Mouse (Mus musculus): ENCODE measurements around the gene Ppp1r1b.

Ppp1r1b gene

DNA sequence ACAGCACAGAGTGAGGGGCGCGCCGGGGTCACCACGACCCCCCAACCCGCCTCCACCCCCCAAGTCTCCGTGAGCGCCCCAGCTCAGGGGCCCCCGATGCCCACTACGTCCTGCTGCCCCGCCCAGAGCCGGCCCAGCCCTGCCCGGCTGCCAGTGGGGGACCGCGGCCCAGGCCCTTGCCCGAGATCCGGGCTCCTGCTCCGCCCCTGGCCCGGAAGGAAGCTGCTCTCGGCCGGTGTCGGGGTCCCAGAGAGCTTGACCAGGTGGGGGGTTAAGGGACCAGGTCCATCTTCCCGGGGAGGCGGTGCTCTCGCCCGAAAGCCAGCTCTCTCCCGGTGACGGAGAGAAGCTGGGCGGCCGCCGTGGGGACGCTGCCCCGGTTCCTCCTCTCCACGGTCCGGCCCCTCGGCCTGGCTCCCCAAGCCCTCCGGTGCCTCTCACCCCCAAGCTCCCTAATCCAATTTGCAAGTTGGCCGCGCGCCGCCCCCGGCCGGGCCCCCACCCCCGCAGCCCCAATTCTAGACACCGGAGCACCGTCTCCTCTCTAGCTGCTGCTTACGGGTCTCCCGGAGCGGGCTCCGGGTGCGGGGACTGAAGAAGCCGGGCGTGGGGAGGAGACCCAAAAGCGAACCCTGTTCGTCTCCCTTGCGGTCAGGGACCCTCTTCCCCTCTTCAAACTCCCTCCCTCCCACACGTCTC lies 19.7 kb upstream of the Ppp1r1b start:
- in situ Hi-C loops (cut with MboI) = no loop called here

DNA sequence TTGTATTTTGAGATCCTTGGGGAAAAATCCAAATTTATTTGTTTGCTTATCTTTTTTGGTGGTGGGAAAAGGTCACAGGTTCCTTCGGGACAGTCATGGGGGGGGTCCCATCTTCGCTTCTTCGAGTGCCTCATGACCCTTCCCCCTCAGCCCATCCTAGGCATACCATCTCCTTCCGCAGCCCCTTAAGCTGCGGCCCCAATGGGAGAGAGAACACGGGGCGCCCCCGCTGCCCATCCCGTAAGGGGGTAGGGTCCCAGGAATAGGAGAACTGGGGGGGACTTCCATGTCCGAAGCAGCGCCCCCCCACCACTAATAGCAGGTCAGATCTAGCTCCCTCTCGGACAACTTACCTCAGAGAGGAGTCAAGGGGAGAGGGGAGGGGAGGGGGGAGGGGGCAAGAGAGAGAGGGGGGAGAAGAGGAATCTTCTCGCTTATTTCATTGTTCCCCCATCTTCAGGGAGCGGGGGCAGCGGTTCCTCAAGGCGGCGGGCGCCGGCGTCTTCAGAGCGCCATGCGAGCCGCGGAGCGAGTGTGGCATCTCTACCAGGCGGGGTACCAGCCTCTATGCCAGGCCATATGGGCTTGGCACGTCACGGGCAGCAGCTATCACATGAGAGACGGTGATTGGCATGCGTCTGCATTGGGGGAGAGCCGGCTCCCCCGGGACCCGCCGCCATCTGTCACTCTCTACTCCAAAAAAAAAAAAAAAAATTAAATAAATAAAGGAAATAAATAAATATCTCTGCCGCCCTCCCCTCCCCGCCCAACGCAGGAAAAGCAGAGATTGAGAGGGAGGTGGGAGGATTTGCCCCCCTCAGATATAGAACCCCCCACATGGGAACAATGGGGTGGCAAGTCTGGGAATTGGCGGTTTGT lies 18.9 kb upstream of the Ppp1r1b start, which contains the start of gene Neurod2:
TSS of gene Neurod2 (minus strand) at position 568 of the 879 bp plus-strand sequence.
- in situ Hi-C loops (cut with MboI) = no loop called here

DNA sequence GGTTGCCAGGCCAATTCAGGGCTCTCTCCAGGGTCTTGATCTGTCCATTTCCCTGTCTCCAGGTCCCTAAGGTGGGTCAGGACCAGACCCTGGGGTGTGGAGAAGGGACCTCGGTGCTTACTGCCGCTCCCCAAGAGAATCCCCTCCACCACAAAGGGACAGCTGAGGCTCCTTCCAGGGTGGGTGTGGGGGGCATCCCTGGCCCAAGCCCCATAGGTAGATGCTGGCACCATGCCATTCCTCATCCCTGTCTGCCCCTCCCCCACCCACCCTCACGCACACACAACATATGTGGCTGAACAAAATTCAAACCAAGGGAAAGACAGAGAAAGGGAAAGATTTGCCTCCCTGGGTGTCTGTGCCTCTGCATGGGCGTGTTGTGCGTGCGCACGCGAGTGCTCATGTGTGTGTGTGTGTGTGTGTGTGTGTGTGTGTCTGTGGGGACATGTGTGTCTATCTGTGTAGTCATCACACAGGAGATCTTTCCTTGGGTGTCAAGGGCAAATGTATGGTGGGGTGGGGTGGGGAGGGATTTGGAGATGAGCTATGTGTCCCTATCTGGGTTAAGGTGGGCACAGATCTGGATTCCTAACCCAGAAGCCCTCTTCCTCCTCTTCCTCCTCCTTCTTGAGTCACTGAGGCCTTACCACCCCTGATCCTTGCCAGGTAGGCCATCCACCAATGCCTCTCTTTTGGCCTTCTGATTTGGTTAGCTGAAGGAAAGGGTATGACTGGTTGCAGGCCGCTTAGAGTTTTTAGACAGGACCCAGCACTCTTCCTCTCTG lies 18.1 kb upstream of the Ppp1r1b start:
- in situ Hi-C loops (cut with MboI) = no loop called here

DNA sequence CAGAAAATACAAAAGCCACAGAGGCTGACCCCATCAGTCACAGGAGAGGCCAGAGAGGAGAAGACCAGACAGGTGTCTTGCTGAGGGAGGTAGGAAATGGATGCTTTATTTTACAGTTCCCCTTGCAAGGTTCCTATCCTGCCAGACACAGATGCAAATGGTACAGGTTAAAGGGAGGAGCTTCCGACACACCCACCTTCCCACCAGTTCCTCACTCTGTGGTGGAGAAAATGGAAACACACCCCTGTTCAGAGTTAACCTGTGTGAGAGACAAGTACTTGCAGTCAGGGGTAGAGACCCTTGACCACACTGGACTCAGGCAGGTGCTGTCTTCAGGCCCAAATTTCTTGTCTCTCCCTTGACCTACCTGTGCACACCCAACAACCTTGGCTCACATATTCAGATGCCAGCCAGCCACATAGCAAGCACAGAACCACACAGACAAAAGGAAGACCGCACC lies 17.4 kb upstream of the Ppp1r1b start:
- in situ Hi-C loops (cut with MboI) = no loop called here

DNA sequence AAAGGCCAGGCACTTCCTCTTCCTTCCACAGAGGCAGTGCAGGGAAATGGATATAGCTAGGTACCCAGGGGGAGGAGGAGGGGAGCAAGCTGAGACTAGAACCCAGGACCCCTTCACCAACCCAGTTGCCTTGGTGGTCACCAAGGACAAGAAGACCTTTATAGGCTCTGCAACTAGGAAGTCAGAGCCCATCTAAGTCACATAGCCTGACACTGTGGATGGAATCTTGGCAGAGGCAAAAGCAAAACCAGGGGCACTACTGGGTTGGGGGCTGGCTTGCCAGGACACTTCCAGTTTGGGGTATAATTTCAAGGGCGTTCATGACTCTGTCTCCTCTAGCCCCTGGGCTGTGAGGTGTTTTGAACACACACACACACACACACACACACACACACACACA lies 16.8 kb upstream of the Ppp1r1b start:
- in situ Hi-C loops (cut with MboI) = no loop called here

DNA sequence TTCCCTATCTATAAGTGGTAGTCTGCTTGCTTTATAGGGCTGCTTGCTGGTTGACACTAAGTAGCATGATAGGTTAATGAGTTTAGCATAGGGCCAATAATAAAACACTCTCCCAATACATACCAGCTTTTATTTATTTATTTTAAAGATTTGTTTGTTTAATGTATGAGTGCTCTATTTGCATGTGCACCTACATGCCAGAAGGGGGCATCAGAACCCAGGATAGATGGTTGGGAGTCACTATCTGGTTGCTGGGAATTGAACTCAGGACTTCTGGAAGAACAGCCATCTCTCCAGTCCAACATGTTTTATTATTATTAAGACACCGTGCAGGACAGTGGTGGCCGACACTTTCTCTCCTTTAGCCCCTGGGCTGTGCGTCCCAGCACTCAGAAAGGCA lies 16.0 kb upstream of the Ppp1r1b start:
- in situ Hi-C loops (cut with MboI) = no loop called here

DNA sequence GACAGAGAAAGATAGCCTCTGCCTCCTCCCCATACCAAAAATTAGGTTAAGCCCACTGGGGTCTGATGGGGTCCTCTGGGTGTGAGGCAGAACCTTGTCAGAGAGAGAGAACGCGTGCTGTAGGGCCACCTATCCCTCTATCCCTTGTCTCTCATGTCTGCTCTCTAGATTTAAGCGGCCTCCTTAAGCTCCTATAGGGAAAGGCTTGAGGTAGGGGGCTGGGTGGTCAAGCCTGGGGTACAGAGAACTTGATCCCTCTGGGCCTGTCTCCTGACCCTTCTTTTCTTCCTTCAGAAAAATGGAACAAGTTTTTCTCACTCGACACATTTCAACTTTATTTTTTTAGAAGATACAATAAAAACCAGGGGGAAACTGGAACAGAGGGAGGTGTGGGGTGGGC lies 15.4 kb upstream of the Ppp1r1b start:
- in situ Hi-C loops (cut with MboI) = no loop called here

DNA sequence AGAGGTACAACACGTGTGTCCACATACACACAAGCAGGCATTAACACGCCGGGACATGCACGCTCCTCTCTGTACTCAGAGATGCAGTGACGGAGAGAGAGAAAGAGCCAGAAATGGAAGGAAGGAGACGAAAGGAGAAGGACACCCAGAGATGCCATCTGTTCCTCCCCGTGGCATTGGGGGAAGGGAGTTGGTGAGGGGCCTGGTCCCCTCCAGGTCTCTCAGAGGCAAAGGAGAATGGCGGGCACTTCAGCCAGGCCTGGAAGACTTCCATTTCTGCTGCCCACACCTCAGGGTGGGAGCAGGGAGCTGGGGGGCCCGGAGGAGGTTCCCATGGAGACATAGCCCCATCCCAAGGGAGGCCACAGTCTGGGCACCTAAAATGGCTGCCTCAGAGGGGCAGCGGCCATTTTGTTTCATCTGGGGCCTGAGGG lies 14.9 kb upstream of the Ppp1r1b start:
- in situ Hi-C loops (cut with MboI) = no loop called here

DNA sequence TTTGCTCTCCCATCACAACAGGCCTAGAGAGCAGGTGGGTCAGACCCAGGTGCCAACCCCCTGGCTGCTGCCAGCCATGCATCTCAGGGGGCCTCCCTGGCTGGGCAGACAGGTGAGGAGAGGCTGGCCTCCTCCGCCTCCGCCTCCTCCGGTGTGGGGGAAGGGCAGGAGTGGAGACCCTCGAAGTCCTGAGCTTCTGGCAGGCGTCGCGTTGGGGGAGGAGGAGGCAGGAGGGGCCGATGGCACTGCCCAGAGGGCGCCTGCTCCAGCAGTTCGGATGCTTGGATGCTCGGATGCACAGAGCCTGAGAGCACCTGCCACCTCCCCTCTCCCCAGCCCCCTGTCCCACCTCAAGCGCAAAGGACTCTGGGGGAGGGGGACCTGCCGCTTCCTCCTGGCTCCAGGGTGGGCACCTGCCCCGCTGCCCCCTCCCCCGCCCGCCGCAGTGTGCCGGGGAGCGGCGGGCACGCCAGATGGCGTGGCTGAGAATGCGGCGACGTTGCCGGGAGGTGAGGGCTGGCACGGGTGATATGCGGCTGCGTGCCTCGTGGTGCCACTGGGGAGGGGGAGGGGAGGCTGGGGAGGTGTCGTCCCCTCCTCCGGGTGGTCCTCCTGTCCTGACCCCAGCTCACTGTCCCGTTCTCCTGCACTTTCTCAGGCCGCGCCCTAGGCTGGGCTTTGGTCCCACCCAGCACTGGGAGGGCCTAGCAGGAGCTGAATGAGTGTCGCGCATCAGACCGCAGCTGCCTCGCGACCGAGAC lies 14.0 kb upstream of the Ppp1r1b start:
- in situ Hi-C loops (cut with MboI) = no loop called here

DNA sequence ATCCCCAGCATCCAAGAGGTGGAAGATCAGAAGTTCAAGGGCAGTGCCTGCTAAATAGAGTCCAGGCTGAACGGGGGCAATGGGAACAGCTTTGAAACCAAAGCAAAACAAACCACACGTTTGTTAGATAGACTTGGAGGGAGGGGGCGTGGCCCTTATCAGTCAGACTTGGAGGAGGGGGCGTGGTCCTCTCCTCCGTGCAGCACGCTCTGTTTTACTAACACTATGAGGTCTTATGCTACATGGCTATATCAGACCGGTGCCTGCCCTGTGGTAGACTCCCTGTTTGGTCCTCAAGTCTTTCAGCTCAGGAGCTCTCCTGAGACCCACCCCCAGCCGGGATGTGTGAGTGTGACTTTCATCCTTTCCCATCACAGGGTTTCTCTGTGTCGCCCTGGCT lies 13.0 kb upstream of the Ppp1r1b start:
- in situ Hi-C loops (cut with MboI) = no loop called here

DNA sequence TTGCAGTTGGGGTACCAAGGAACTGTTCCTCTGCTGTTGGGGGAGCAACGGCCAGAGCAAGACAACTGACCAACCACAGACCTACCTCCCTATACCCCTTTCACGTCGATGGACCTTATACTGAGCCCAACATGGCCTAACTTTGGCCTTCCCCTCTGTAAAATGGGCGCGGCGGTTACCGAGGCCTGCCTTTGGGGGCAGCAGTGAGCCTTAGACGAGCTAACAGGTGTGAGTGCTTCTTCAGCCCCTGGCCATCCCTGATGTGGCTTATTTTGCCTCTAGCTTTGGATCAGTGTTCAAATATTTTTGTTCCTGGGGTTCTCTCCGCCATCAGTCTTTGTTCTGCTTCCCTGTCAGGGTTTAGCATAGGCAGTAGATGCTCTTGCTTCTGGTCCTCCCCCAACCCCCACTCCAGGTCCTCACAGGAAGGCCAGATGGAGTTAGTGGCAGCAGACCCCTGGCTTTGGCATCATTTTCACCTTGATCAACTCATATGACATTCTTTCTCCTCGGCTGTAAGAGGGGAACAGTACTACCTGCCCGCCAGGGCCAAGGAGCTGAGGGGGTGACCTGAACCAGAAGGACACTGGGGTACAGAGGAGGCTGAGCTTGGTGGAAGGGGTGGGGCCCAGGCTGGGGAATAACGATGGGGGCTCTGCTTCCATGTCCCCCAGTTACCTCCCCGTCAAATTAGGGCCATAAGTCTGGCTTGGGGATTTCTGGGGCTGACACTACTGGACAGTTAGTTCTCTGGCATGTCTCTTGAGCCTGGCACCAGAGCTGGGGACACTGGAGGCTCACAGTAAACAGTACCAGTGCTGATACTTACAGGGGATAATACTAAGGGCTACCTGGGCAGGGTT lies 11.7 kb upstream of the Ppp1r1b start:
- in situ Hi-C loops (cut with MboI) = no loop called here

DNA sequence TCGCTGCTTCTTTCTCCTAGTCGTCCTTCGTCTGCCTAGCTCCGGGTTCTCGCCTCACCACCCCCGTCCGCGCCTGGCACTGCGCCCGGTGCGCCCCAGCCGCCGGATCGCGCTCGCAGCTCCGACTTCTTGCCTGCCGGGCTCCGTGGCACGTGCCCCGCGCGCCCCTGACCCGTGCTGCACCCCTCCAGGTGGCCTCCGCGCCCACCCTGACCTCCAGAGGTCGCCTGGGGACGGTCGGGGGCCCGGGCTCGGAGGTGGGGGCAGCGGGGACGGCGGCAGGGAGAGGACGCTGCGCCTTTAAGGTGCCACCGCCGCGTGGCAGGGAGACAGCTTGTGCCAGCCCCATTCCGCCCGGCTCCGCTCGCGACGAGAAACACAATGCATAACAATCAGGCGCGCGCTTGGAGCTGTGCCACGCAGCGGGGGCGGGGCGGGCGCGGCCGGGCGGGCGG lies 9.7 kb upstream of the Ppp1r1b start:
- in situ Hi-C loops (cut with MboI) = no loop called here

DNA sequence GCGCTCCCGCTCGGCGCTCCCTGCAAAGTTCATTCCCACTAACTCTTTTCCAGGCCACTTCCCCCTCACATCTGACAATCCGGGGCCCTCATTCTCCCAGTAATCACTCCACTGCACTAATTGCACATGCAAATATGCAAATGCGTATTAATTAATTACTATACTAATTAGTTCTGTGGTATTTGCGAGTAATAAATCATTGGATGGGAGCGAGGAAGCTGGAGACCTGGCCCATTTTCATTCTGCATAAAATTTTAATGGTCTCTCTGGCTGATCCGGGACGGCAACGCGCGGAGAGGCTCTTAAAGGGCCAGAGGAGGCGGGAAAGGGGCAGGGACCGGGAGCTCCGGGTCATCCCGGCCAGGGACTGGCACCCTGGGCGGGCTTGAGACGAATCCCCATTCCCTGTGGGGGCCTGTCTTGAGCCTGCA lies 9.1 kb upstream of the Ppp1r1b start:
- in situ Hi-C loops (cut with MboI) = no loop called here

DNA sequence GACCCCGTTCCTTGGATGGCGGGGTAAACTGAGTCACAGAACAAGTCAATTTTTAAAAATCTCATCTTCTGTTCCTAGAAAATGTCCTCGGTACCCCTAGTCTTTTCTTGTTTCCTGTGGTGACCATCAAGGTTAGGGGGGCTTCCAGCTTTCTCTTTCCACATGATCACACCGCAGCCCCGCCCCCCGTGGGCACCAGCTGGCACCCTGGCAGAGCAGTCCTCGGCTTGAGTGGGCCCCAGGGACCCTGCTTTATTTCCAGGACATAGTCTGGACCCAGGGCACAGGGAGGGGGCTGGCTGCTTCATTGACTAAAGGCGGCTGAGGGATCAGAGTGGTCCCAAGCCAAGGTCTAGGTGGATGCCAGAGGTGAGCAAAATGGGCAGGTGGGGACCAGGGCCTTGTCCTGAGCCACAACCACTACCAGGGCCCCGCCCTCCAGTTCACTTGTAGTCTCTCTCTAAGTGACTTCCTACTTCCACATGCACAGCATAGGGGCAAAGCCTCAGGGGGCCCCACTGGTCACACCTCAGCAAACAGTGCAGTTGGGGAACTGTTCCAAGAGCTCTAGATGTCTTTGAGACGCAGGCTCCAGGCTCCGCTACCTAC lies 8.4 kb upstream of the Ppp1r1b start:
- in situ Hi-C loops (cut with MboI) = no loop called here

DNA sequence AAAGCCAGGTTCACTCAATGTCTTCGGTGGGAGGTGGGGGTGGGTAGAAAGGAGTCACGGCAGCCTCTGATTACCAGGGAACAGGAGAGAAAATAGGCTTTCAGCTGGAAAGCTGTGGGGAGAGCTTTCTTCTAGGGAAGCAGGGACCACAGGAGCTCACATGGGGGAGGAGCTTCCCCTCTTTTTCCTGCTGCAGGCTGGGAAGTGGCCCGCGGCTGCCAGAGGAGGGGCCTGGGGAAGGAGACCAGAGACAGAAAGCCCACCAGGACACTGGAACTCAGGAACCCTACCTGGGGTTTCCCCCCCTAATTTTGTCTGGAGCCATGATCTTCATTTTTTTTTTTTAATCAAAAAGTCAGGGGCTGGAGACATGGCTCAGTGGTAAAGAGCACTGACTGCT lies 7.6 kb upstream of the Ppp1r1b start:
- in situ Hi-C loops (cut with MboI) = no loop called here

DNA sequence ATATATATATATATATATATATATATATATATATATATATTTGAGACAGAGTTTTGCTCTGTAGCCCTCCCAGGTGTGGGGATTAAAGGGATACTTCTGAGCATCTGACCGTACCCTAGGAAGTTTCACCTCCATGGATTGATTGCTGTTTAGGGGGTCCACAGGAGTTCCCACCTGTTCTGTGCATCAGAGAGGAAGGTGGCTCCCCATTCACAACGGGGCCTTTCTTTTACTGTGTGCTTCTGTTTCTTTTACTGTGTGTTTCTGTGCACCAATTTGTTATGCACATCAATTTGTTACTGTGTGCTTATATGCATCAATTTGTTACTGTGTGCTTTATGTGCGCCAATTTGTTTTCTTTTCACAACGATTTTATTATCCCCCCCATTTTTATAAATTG lies 7.0 kb upstream of the Ppp1r1b start:
- in situ Hi-C loops (cut with MboI) = no loop called here

DNA sequence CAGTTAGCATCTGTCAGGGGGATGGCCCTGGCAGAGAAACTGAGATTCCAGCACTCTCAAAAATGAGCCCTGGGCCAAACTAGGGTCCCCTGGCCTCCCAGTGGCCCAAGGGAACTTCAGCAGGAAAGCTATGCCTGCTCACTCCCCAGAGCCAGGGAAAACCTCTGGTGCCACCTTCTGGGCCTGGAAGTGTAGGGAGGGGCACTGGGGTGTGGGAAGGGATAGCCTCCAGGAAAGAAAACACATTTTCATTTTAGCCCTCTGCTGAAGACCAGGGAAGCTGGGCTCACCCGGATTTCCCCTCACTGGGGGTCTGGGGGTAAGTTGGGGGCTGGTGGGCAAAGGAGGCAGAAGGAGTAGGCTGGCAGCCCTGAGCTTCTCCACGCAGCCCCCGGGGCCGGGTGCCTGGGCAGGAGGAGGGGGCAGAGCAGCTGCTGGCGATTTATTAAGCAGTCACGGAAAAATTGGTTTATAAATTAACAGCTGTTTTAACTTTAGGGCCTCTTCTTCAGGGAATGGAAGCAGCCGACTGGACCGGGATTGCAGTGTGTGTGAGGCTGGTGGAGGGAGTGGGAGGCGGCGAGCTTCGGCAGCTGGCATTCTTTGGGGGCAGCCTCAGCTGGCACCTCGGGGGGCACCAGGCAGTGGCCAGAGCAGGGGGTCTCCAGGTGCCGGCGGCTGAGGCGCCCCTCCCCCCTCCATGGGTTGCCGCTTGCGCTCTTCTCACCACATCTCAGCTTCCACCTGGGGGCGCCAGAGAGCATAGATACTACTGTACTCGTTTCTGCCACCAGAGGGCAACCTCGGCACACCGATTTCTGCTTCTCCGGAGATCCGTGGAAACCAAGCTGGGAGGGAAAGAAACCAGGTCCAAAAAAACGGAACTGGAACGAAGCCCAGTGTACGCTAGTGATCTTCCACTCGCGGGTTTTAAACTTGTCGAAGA lies 5.9 kb upstream of the Ppp1r1b start:
- in situ Hi-C loops (cut with MboI) = no loop called here

DNA sequence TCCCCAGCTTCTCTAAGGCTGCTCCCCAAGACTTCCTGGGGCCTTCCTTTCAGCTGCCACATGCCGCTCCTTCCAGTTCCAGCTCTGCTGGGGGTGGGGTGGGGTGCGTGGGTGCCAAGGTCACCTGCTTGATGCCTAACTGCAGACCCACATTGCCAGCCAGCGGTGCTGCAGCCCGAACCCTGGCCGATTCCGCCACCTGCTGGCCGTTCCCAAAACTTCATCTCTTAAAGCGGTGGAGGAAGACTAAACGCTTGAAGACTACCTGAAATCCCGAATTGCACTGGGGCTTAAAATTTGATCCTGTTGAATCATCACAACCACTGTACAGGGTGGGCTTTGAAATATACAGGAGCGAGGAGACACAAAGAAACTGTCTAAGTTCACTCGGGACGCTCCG lies 3.0 kb upstream of the Ppp1r1b start:
- in situ Hi-C loops (cut with MboI) = no loop called here

DNA sequence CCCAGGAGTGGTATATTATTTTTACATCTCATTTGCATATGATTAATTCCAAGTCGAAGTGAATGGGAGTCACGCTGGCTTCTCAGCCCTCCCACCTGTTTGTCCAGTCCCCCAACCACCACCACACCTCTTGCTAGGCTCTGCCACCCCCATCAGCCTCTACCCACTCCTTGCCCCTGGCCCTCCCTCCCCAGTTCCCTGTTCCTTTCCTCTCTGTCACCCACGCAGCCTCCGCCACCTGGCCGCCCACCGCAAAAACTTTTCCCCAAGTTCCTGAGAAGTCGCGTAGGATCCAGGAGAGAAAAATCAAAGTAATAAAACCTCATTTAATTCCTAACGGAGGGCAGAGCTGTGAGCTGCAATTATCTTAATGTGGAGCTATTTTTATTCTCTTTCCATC lies 2.0 kb upstream of the Ppp1r1b start:
- in situ Hi-C loops (cut with MboI) = no loop called here

Data from mature B cell (primary cell).